Mouse (Mus musculus) liver, adult 2 months (tissue): ENCODE data around the gene Nrcam. TPM values are rescaled to one million over a fixed set of nuclear protein-coding genes. Genes with fewer than 3 reads are reported as not detected.

ENCODE experiments used
- DNase-seq: peaks from one replicate; pipeline ENCODE4 v3.0.0-alpha.2; 2011; ENCODE audit warnings: low read depth, low spot score; ENCODE audit errors: extremely low read depth
- H3K27ac ChIP-seq: fragments of 200-500 bp; replicated peaks from 2 replicates; pipeline ENCODE4 v1.5.1; 2012; ENCODE audit warnings: low read depth, mild to moderate bottlenecking, control low read depth, inconsistent platforms, low read length; ENCODE audit not compliant: insufficient read depth
- H3K27me3 ChIP-seq: fragments of 200-500 bp; 2 replicates; pipeline ENCODE4 v1.6.1; 2012; ENCODE audit warnings: mild to moderate bottlenecking, moderate library complexity, low read length, inconsistent platforms; ENCODE audit not compliant: control insufficient read depth, insufficient read depth
- H3K36me3 ChIP-seq: fragments of 200-500 bp; 2 replicates; pipeline ENCODE4 v1.6.1; 2012; ENCODE audit warnings: low read length, inconsistent platforms; ENCODE audit not compliant: control insufficient read depth, insufficient read depth
- H3K4me1 ChIP-seq: fragments of 200-500 bp; 2 replicates; pipeline ENCODE4 v1.6.1; 2011; ENCODE audit warnings: low read length; ENCODE audit not compliant: control insufficient read depth, insufficient read depth
- H3K4me3 ChIP-seq: fragments of 200-500 bp; 2 replicates; pipeline ENCODE4 v1.5.1; 2011; ENCODE audit warnings: low read depth, mild to moderate bottlenecking, control low read depth, low read length, moderate library complexity; ENCODE audit not compliant: insufficient read depth
- H3K79me2 ChIP-seq: fragments of 200-500 bp; 2 replicates; pipeline ENCODE4 v1.6.1; 2012; ENCODE audit warnings: inconsistent platforms, mild to moderate bottlenecking, low read length, moderate library complexity; ENCODE audit not compliant: control insufficient read depth, insufficient read depth
- H3K9ac ChIP-seq: fragments of 200-500 bp; 2 replicates; pipeline ENCODE4 v1.6.1; 2012; ENCODE audit warnings: low read depth, mild to moderate bottlenecking, control low read depth, inconsistent platforms, low read length
- CTCF ChIP-seq: fragments of 200-500 bp; IDR thresholded peaks from 2 replicates; pipeline ENCODE4 v1.5.1; 2011; ENCODE audit warnings: low read depth, low read length, control low read depth
- POLR2A ChIP-seq: fragments of 200-500 bp; IDR thresholded peaks from 2 replicates; pipeline ENCODE4 v1.6.1; 2011; ENCODE audit warnings: low read length, control low read depth; ENCODE audit not compliant: insufficient read depth; ENCODE audit errors: extremely low read depth
- WGBS: fragments of 180-500 bp; shearing (Covaris S2); methylation state at CpG from one replicate; pipeline ENCODE4 v1.1.7; 2018; 5-methylcytosine and 5-hydroxymethylcytosine counted together
- polyA plus RNA-seq: library from polyadenylated mRNA; depleted of rRNA; stranded (reverse); fragments of >200 nt; gene quantifications from 2 replicates; pipeline ENCODE4 v1.2.3, GENCODE M21; 2012
- total RNA-seq: library from RNA; depleted of rRNA; stranded (reverse); fragments of >200 nt; gene quantifications from 2 replicates; pipeline ENCODE4 v1.2.3, GENCODE M21; 2014

The Nrcam gene
- total and polyA plus RNA-seq, 2 experiments, result not detected

- Histone ChIP-seq H3K4me1 (no peaks in the 10 kb centered on the region; the same call in 1 of the 2 replicates), H3K36me3 (peaks cover 43% of the 10 kb centered on the region), H3K9ac (no peak overlapping the region), H3K4me3 (no peak overlapping the region), H3K79me2 (no peaks in the 10 kb centered on the region; the same call in 1 of the 2 replicates), H3K27me3 (no peaks in the 10 kb centered on the region), H3K27ac (no peak overlapping the region)
- DNase-seq, result no peak
- TF ChIP-seq CTCF (no peak), POLR2A (no peak)
Measured at GRCm38 (mm10) chr12:44300793-44301192, 27.9 kb upstream of the Nrcam start.

GRCm38 (mm10) chr12:44304012-44304411, 24.7 kb upstream of the Nrcam start:
- TF ChIP-seq POLR2A (no peak), CTCF (no peak)
- H3K27ac ChIP-seq, result no peak overlapping the region
- no peak for DNase-seq

GRCm38 (mm10) chr12:44304869-44305268, 23.8 kb upstream of the Nrcam start:
- TF ChIP-seq POLR2A (no peak), CTCF (no peak)
- H3K79me2 ChIP-seq, result no peaks in the 10 kb centered on the region

More at GRCm38 (mm10) chr12:44304012-44304411, 24.7 kb upstream of the Nrcam start:
- Histone ChIP-seq H3K27me3 (no peaks in the 10 kb centered on the region), H3K79me2 (no peaks in the 10 kb centered on the region), H3K4me3 (no peak overlapping the region), H3K4me1 (no peaks in the 10 kb centered on the region; the same call in 1 of the 2 replicates), H3K36me3 (peaks cover 57% of the 10 kb centered on the region), H3K9ac (no peak overlapping the region)
- 85% methylated on average over 1 of the region's 1 CpGs for WGBS

GRCm38 (mm10) chr12:44308221-44308620, 20.5 kb upstream of the Nrcam start:
- Histone ChIP-seq H3K4me3 (no peak overlapping the region), H3K79me2 (no peaks in the 10 kb centered on the region), H3K4me1 (no peaks in the 10 kb centered on the region), H3K27me3 (no peaks in the 10 kb centered on the region), H3K9ac (no peak overlapping the region), H3K27ac (no peak overlapping the region), H3K36me3 (peaks cover 52% of the 10 kb centered on the region)
- DNase-seq, result no peak
- no peak for TF ChIP-seq CTCF
- TF ChIP-seq POLR2A, result no peak
- 89% methylated on average over 3 of the region's 3 CpGs for WGBS

More at GRCm38 (mm10) chr12:44304869-44305268, 23.8 kb upstream of the Nrcam start:
- WGBS, result 95% methylated on average over 5 of the region's 5 CpGs
- Histone ChIP-seq H3K9ac (no peak overlapping the region), H3K4me1 (no peaks in the 10 kb centered on the region; the same call in 1 of the 2 replicates), H3K27me3 (no peaks in the 10 kb centered on the region), H3K4me3 (no peak overlapping the region), H3K36me3 (peaks cover 59% of the 10 kb centered on the region), H3K27ac (no peak overlapping the region)
- DNase-seq, result no peak

- Histone ChIP-seq H3K9ac (no peak overlapping the region), H3K27me3 (no peaks in the 10 kb centered on the region), H3K27ac (no peak overlapping the region), H3K36me3 (peaks cover 32% of the 10 kb centered on the region), H3K4me3 (no peak overlapping the region), H3K4me1 (no peaks in the 10 kb centered on the region), H3K79me2 (no peaks in the 10 kb centered on the region)
- no peak for TF ChIP-seq POLR2A
- no peak for TF ChIP-seq CTCF
- no peak for DNase-seq
- WGBS, result 75% methylated on average over 2 of the region's 2 CpGs
Measured at GRCm38 (mm10) chr12:44315212-44315611, 13.5 kb upstream of the Nrcam start.

DNA sequence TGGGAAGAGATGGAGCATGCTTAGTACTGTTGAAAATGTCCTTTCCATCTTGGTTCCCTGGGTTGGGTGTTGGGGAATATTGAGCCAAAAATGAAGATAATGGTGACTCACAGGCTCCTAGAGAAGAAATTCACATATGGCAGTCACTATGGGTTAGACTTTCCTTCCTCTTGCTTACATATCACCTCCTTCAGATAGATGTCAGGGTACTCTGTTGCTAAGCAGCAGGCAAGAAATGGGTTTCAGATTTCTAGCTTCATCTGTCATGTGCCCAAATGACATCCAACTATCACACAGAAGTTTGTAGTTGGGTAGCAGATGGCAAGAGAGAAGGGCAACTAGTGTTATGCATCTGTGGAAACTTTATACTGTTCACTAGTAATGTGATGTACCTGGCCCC, 3.6 kb upstream of the Nrcam start:
- TF ChIP-seq POLR2A (no peak), CTCF (no peak)
- no peak for DNase-seq
- Histone ChIP-seq H3K79me2 (no peaks in the 10 kb centered on the region), H3K4me1 (no peaks in the 10 kb centered on the region), H3K9ac (no peak overlapping the region), H3K36me3 (peaks cover 8% of the 10 kb centered on the region), H3K27ac (no peak overlapping the region), H3K4me3 (no peak overlapping the region), H3K27me3 (peaks cover 10% of the 10 kb centered on the region)
